Comparison of ENCODE assay signal across 15 mouse cellular contexts in genomic region chr3:125756911-125757310, GRCm38 (mm10).
A peak's percentile ranks its signal among the peaks of the same experiment; 100 is the strongest.
DNase-seq lines count a peak whose midpoint lies in the region; ATAC-seq and TF ChIP-seq lines count a peak whose summit lies in the region.
"Had no signal": no experiment of that assay in that cellular context is flagged by ENCODE, and none has a peak within 500 bp of the region (broad histone marks: within the 10 kb centered on the region; RNA-seq: fewer than 3 reads in every experiment).

No protein-coding gene starts in this region.

- ATAC-seq in Patski = peak; percentile 44
- peak; percentile 99 for ATAC-seq in granulocyte monocyte progenitor cell, adult 5-6 weeks (replicated peaks; ENCODE audit: poor library complexity, severe bottlenecking)
- ATAC-seq in megakaryocyte, adult 5-6 weeks (ENCODE audit: poor library complexity, severe bottlenecking) = peak; percentile 94
- ATAC-seq: forebrain, embryonic 15.5 days; hindbrain, embryonic 16.5 days had no signal

- intact Hi-C loops in gastrocnemius, adult 2 months (cut with DNase I) = no loop called here

- 35% methylated on average over 1 of the region's 1 CpGs for WGBS in thymus, adult 2 months

- no peak for TF ChIP-seq CTCF in Patski (IDR thresholded peaks at IDR 0.05)
- TF ChIP-seq CTCF in gastrocnemius, adult 2 months (IDR thresholded peaks at IDR 0.05) = no peak
- no peak for TF ChIP-seq CTCF in thymus, adult 2 months (IDR thresholded peaks at IDR 0.05; ENCODE audit: borderline replicate concordance, control insufficient read depth, extremely low read depth, insufficient read depth, low read length, poor library complexity)

- H3K4me1 ChIP-seq in thymus, adult 2 months (replicated peaks; ENCODE audit: control insufficient read depth, insufficient read depth, low read length) = no peaks in the 10 kb centered on the region
- H3K4me1 ChIP-seq: forebrain, embryonic 15.5 days had no signal

- CTCF ChIA-PET in Patski (lab: Charles Lee) = no interaction called here

- peak; percentile 1 to 2 for DNase-seq in lung, adult 18-20 months
- DNase-seq in lung, postnatal 25 days (ENCODE audit: low spot score) = no peak
- DNase-seq in Patski (ENCODE audit: low read depth, low spot score) = no peak
- DNase-seq in gastrocnemius, adult 2 months = no peak
- no peak for DNase-seq in thymus, adult 2 months
- DNase-seq: cerebellum, adult 2 months; kidney, adult 2 months; kidney, postnatal 4 days; right cerebral cortex, postnatal 14 days; thymus, postnatal 36 days had no signal

- POLR2A ChIA-PET in Patski (lab: Charles Lee) = no interaction called here

- H3K27ac ChIP-seq in gastrocnemius, adult 2 months = no peak overlapping the region
- no peak overlapping the region for H3K27ac ChIP-seq in thymus, adult 2 months (ENCODE audit: control insufficient read depth, insufficient read depth, low read length)
- H3K27ac ChIP-seq: forebrain, embryonic 15.5 days; left cerebral cortex, adult 2 months had no signal

- peaks cover 23% of the 10 kb centered on the region for H3K27me3 ChIP-seq in Patski
- H3K27me3 ChIP-seq in thymus, adult 2 months (ENCODE audit: control insufficient read depth, insufficient read depth, low read length) = no peaks in the 10 kb centered on the region
- H3K27me3 ChIP-seq: forebrain, embryonic 15.5 days had no signal

- in situ Hi-C loops in Patski (cut with MboI; ENCODE audit: low pct_unique_long_range_greater_than_20kb) = no loop called here

- TF ChIP-seq POLR2A in thymus, adult 2 months (IDR thresholded peaks at IDR 0.05; ENCODE audit: control insufficient read depth, extremely low read depth, insufficient read depth, low read length, poor library complexity) = no peak

- no peaks in the 10 kb centered on the region for H3K36me3 ChIP-seq in thymus, adult 2 months (ENCODE audit: control insufficient read depth, insufficient read depth, low read length)
- H3K36me3 ChIP-seq: forebrain, embryonic 15.5 days had no signal

- H3K4me3 ChIP-seq in gastrocnemius, adult 2 months = no peak overlapping the region
- H3K4me3 ChIP-seq in thymus, adult 2 months (ENCODE audit: control insufficient read depth, insufficient read depth, low read length) = no peak overlapping the region
- H3K4me3 ChIP-seq: forebrain, embryonic 15.5 days; left cerebral cortex, adult 2 months had no signal

Comparison
In these comparisons a context has a peak if more than half of its experiments do, and no peak if none do; other contexts are left out.
1. DNase-seq: peak in lung, adult 18-20 months (2 of 2); none in lung, postnatal 25 days (single experiment), Patski (single experiment), gastrocnemius, adult 2 months (single experiment) and thymus, adult 2 months (single experiment).
2. ATAC-seq: peak in every context shown above with its lines; median percentile 99 in granulocyte monocyte progenitor cell, adult 5-6 weeks; 94 in megakaryocyte, adult 5-6 weeks; 44 in Patski.